Mouse (Mus musculus) heart, adult 2 months (tissue): ENCODE results near the gene Ulk1.
A peak's percentile ranks its signal among the peaks of the same experiment; 100 is the strongest.

Source experiments
- CTCF ChIP-seq: fragments of 200-600 bp; IDR thresholded peaks from 2 replicates; pipeline ENCODE4 v1.8.1; 2022; ENCODE audit warnings: antibody characterized with exemption, mild to moderate bottlenecking, moderate library complexity
- EP300 ChIP-seq: fragments of 200-500 bp; IDR thresholded peaks from 2 replicates; pipeline ENCODE4 v1.6.1; 2011; ENCODE audit warnings: low read depth, low read length, control low read depth; ENCODE audit not compliant: insufficient read depth
- POLR2A ChIP-seq: fragments of 200-500 bp; IDR thresholded peaks from 2 replicates; pipeline ENCODE4 v1.6.1; 2011; ENCODE audit warnings: mild to moderate bottlenecking, low read depth, low read length, control low read depth; ENCODE audit not compliant: insufficient read depth

GRCm38 (mm10) chr5:110788684-110789083 lies 21.2 kb downstream of the Ulk1 start:
- TF ChIP-seq CTCF (peak; percentile 88), EP300 (no peak), POLR2A (no peak)
